Mouse (Mus musculus): ENCODE measurements around the gene Gal3st3. TPM values are rescaled to one million over a fixed set of nuclear protein-coding genes. Genes with fewer than 3 reads are reported as not detected.
"Not testable (repeated sequence)": the region's sequence is repeated elsewhere in the genome, so short reads cannot be mapped to it uniquely, and the experiment has no call there.

Gene Gal3st3
- polyA plus RNA-seq, 1 experiment from 2014 or later = 7.3 TPM

- ATAC-seq (replicated peaks; ENCODE audit: insufficient number of reproducible peaks, insufficient read depth, low FRiP score, low read depth); H3K4me1 ChIP-seq (replicated peaks); H3K9me3 ChIP-seq (replicated peaks); H3K27me3 ChIP-seq; H3K36me3 ChIP-seq; H3K27ac ChIP-seq: not testable (repeated sequence)
- H3K4me2 ChIP-seq = peak within 1 kb of the TSS; percentile 90
- peak within 1 kb of the TSS; percentile 41 for H3K9ac ChIP-seq
- WGBS = 63% methylated on average over 6 of the region's 6 CpGs
- peak within 1 kb of the TSS; percentile 49 for H3K4me3 ChIP-seq
Measured at GRCm38 (mm10) chr19:5349502-5349873, 51.4 kb downstream of the Gal3st3 start, which contains the start of gene Cst6. TSS of gene Cst6 (minus strand) at chr19:5349574.

GRCm38 (mm10) chr19:5353609-5354008 lies 55.5 kb downstream of the Gal3st3 start:
- no peak for ATAC-seq (replicated peaks; ENCODE audit: insufficient number of reproducible peaks, insufficient read depth, low FRiP score, low read depth)
- Histone ChIP-seq H3K4me2 (no peak overlapping the region), H3K4me1 (replicated peaks) (peaks cover 6% of the 10 kb centered on the region; the same call in 1 of the 2 replicates), H3K9me3 (replicated peaks) (no peaks in the 10 kb centered on the region), H3K36me3 (no peaks in the 10 kb centered on the region), H3K27ac (no peak overlapping the region), H3K9ac (no peak overlapping the region), H3K4me3 (no peak overlapping the region), H3K27me3 (0 out of 2 replicates have a peak, but pooled peaks cover 3% of the 10 kb centered on the region)
- 75% methylated on average over 2 of the region's 2 CpGs for WGBS

- H3K27ac ChIP-seq = no peak overlapping the region
- H3K9ac ChIP-seq = no peak overlapping the region
- WGBS = no CpG with 5 or more reads among the region's 1 CpGs
- no peaks in the 10 kb centered on the region for H3K9me3 ChIP-seq (replicated peaks)
- no peaks in the 10 kb centered on the region for H3K36me3 ChIP-seq
- no peak overlapping the region for H3K4me2 ChIP-seq
- H3K27me3 ChIP-seq = no peaks in the 10 kb centered on the region
- H3K4me1 ChIP-seq (replicated peaks) = peaks cover 2% of the 10 kb centered on the region; the same call in 1 of the 2 replicates
- no peak for ATAC-seq (replicated peaks; ENCODE audit: insufficient number of reproducible peaks, insufficient read depth, low FRiP score, low read depth)
- no peak overlapping the region for H3K4me3 ChIP-seq
Measured at GRCm38 (mm10) chr19:5356080-5356479, 57.9 kb downstream of the Gal3st3 start.

Other genes with a start within 250 kb of the Gal3st3 start
- 1.9 and 3.3 TPM in 2 replicates for gene Rin1, start 247.8 kb upstream of the Gal3st3 start, polyA plus RNA-seq (2015; fragmentation: Nextera tagmentation; extraction: Ambion mirVana)
- 18.1 and 39.3 TPM in 2 replicates for gene Cd248, start 230.3 kb upstream of the Gal3st3 start, polyA plus RNA-seq (2015; fragmentation: Nextera tagmentation; extraction: Ambion mirVana)
- 3.0 and 4.5 TPM in 2 replicates for gene Tmem151a, start 212.8 kb upstream of the Gal3st3 start, polyA plus RNA-seq (2015; fragmentation: Nextera tagmentation; extraction: Ambion mirVana)
- 82.0 and 92.3 TPM in 2 replicates for gene Yif1a, start 209.8 kb upstream of the Gal3st3 start, polyA plus RNA-seq (2015; fragmentation: Nextera tagmentation; extraction: Ambion mirVana)
- gene Cnih2, start 199.8 kb upstream of the Gal3st3 start, polyA plus RNA-seq (2015; fragmentation: Nextera tagmentation; extraction: Ambion mirVana) = 2.9 and 5.7 TPM in 2 replicates
- gene Rab1b, start 191.3 kb upstream of the Gal3st3 start, polyA plus RNA-seq (2015; fragmentation: Nextera tagmentation; extraction: Ambion mirVana) = 208 and 236 TPM in 2 replicates
- 17.1 and 21.8 TPM in 2 replicates for gene Klc2, start 179.8 kb upstream of the Gal3st3 start, polyA plus RNA-seq (2015; fragmentation: Nextera tagmentation; extraction: Ambion mirVana)
- gene Pacs1, start 25.2 kb upstream of the Gal3st3 start, polyA plus RNA-seq (2015; fragmentation: Nextera tagmentation; extraction: Ambion mirVana) = 15.1 and 21.6 TPM in 2 replicates
- gene Sf3b2, start 2.9 kb upstream of the Gal3st3 start, polyA plus RNA-seq (2015; fragmentation: Nextera tagmentation; extraction: Ambion mirVana) = 195 and 216 TPM in 2 replicates
- gene Catsper1, start 37.4 kb downstream of the Gal3st3 start, polyA plus RNA-seq (2015; fragmentation: Nextera tagmentation; extraction: Ambion mirVana) = not detected in 2 replicates
- 0.87 and 1.4 TPM in 2 replicates for gene Cst6, start 51.2 kb downstream of the Gal3st3 start, polyA plus RNA-seq (2015; fragmentation: Nextera tagmentation; extraction: Ambion mirVana)
- 35.3 and 45.7 TPM in 2 replicates for gene Eif1ad, start 68.4 kb downstream of the Gal3st3 start, polyA plus RNA-seq (2015; fragmentation: Nextera tagmentation; extraction: Ambion mirVana)
- 405 and 409 TPM in 2 replicates for gene Banf1, start 68.8 kb downstream of the Gal3st3 start, polyA plus RNA-seq (2015; fragmentation: Nextera tagmentation; extraction: Ambion mirVana)
- 34.3 and 47.0 TPM in 2 replicates for gene Sart1, start 90.4 kb downstream of the Gal3st3 start, polyA plus RNA-seq (2015; fragmentation: Nextera tagmentation; extraction: Ambion mirVana)
- 2.0 TPM in 2 replicates for gene Tsga10ip, start 104.2 kb downstream of the Gal3st3 start, polyA plus RNA-seq (2015; fragmentation: Nextera tagmentation; extraction: Ambion mirVana)
- gene Drap1, start 126.6 kb downstream of the Gal3st3 start, polyA plus RNA-seq (2015; fragmentation: Nextera tagmentation; extraction: Ambion mirVana) = 205 and 220 TPM in 2 replicates
- gene AI837181, start 126.8 kb downstream of the Gal3st3 start, polyA plus RNA-seq (2015; fragmentation: Nextera tagmentation; extraction: Ambion mirVana) = 34.8 and 46.9 TPM in 2 replicates
- not detected in 2 replicates for gene Fosl1, start 149.2 kb downstream of the Gal3st3 start, polyA plus RNA-seq (2015; fragmentation: Nextera tagmentation; extraction: Ambion mirVana)
- 9.0 and 9.9 TPM in 2 replicates for gene Ccdc85b, start 159.6 kb downstream of the Gal3st3 start, polyA plus RNA-seq (2015; fragmentation: Nextera tagmentation; extraction: Ambion mirVana)
- 97.9 and 106 TPM in 2 replicates for gene Fibp, start 162.3 kb downstream of the Gal3st3 start, polyA plus RNA-seq (2015; fragmentation: Nextera tagmentation; extraction: Ambion mirVana)
- 1.4 and 3.5 TPM in 2 replicates for gene Ctsw, start 170.2 kb downstream of the Gal3st3 start, polyA plus RNA-seq (2015; fragmentation: Nextera tagmentation; extraction: Ambion mirVana)
- 65.6 and 95.4 TPM in 2 replicates for gene Efemp2, start 175.6 kb downstream of the Gal3st3 start, polyA plus RNA-seq (2015; fragmentation: Nextera tagmentation; extraction: Ambion mirVana)
- gene Mus81, start 190.1 kb downstream of the Gal3st3 start, polyA plus RNA-seq (2015; fragmentation: Nextera tagmentation; extraction: Ambion mirVana) = 33.8 and 48.7 TPM in 2 replicates
- gene Cfl1, start 192.1 kb downstream of the Gal3st3 start, polyA plus RNA-seq (2015; fragmentation: Nextera tagmentation; extraction: Ambion mirVana) = 1,578 and 1,766 TPM in 2 replicates
- gene 1700020D05Rik, start 205.5 kb downstream of the Gal3st3 start, polyA plus RNA-seq (2015; fragmentation: Nextera tagmentation; extraction: Ambion mirVana) = 0.14 and 0.16 TPM in 2 replicates
- 15.8 and 17.6 TPM in 2 replicates for gene Snx32, start 212.2 kb downstream of the Gal3st3 start, polyA plus RNA-seq (2015; fragmentation: Nextera tagmentation; extraction: Ambion mirVana)